Mouse (Mus musculus) forebrain, embryonic 14.5 days (tissue): ENCODE measurements around the gene Fam81a. TPM values are rescaled to one million over a fixed set of nuclear protein-coding genes. Genes with fewer than 3 reads are reported as not detected.

Experiments
- ATAC-seq: fragments of 200-750 bp; cut with Nextera tagmentation; 2 replicates; pipeline ENCODE4 v1.8.0; 2017; ENCODE audit warnings: mild to moderate bottlenecking, moderate library complexity
- DNase-seq: peaks from one replicate; pipeline ENCODE4 v3.0.0-alpha.2; 2015; ENCODE audit warnings: low spot score
- H3K27ac ChIP-seq: fragments of 300-500 bp; sonication (generic); 2 replicates; pipeline ENCODE4 v1.5.1; 2014; ENCODE audit warnings: low read depth, mild to moderate bottlenecking, control low read depth, low read length, moderate library complexity
- H3K27me3 ChIP-seq: fragments of 300-500 bp; sonication (generic); replicated peaks from 2 replicates; pipeline ENCODE4 v1.6.1; 2014; ENCODE audit warnings: low read length, control low read depth, mixed read lengths; ENCODE audit not compliant: control insufficient read depth, insufficient read depth
- H3K36me3 ChIP-seq: fragments of 300-500 bp; sonication (generic); 2 replicates; pipeline ENCODE4 v1.6.1; 2014; ENCODE audit warnings: low read length, control low read depth; ENCODE audit not compliant: control insufficient read depth, insufficient read depth
- H3K4me1 ChIP-seq: fragments of 300-500 bp; sonication (generic); 2 replicates; pipeline ENCODE4 v1.6.1; 2014; ENCODE audit warnings: antibody characterized with exemption, low read length, control low read depth; ENCODE audit not compliant: control insufficient read depth, insufficient read depth
- H3K4me2 ChIP-seq: fragments of 300-500 bp; sonication (generic); 2 replicates; pipeline ENCODE4 v1.6.1; 2014; ENCODE audit warnings: mild to moderate bottlenecking, control low read depth, low read length
- H3K4me3 ChIP-seq: fragments of 300-500 bp; sonication (generic); 2 replicates; pipeline ENCODE4 v1.5.1; 2014; ENCODE audit warnings: low read depth, low read length, control low read depth
- H3K9ac ChIP-seq: fragments of 300-500 bp; sonication (generic); 2 replicates; pipeline ENCODE4 v1.6.1; 2014; ENCODE audit warnings: mild to moderate bottlenecking, low read length, control low read depth, moderate library complexity
- H3K9me3 ChIP-seq: fragments of 300-500 bp; sonication (generic); replicated peaks from 2 replicates; pipeline ENCODE4 v1.6.1; 2016; ENCODE audit warnings: low read length, control low read depth, mixed read lengths; ENCODE audit not compliant: control insufficient read depth
- WGBS: fragments of 180-500 bp; shearing (Covaris S2); extraction: QIAGEN DNeasy Blood & Tissue Kit; methylation state at CpG from one replicate; pipeline ENCODE4 v1.1.7; 2014; 5-methylcytosine and 5-hydroxymethylcytosine counted together
- polyA plus RNA-seq: library from polyadenylated mRNA; unstranded; fragments of >200 nt; fragmentation: Nextera tagmentation; extraction: Ambion mirVana; gene quantifications from 2 replicates; pipeline ENCODE4 v1.2.1, GENCODE M21; 2014

Gene Fam81a
- polyA plus RNA-seq, result 5.6 and 8.4 TPM in 2 replicates

DNA sequence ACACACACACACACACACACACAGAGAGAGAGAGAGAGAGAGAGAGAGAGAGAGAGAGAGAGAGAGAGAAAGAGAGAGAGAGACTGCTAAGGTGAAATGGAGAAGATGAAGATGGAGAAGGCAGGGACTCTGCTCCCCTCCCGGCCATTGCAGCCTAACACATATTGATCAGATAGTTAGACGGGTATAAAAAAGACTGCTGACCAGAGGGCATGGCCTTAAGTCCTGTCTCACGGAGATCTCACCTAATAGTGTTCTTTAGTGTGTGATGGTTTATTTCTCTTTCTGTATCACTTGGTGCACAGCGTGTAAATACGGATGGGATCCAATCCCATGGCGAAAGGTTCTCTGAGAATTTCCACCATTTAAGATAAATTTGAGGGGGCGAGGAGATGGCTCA, at the start of gene Fam81a:
TSS of gene Fam81a (minus strand) at position 101 of the 400 bp plus-strand sequence.
- no peak for ATAC-seq
- H3K4me1 ChIP-seq, result peaks cover 4% of the 10 kb centered on the region; the same call in 1 of the 2 replicates
- no peaks in the 10 kb centered on the region for H3K27me3 ChIP-seq
- peak within 1 kb of the TSS; percentile 70 for H3K9ac ChIP-seq
- H3K9me3 ChIP-seq, result no peaks in the 10 kb centered on the region
- no peak within 1 kb of the TSS; the same call in 1 of the 2 replicates for H3K27ac ChIP-seq
- H3K36me3 ChIP-seq, result no peaks in the 10 kb centered on the region
- peak within 1 kb of the TSS; percentile 90 for H3K4me2 ChIP-seq
- peak within 1 kb of the TSS; percentile 60 for H3K4me3 ChIP-seq
- no peak for DNase-seq
- WGBS, result 66% methylated on average over 7 of the region's 7 CpGs

DNA sequence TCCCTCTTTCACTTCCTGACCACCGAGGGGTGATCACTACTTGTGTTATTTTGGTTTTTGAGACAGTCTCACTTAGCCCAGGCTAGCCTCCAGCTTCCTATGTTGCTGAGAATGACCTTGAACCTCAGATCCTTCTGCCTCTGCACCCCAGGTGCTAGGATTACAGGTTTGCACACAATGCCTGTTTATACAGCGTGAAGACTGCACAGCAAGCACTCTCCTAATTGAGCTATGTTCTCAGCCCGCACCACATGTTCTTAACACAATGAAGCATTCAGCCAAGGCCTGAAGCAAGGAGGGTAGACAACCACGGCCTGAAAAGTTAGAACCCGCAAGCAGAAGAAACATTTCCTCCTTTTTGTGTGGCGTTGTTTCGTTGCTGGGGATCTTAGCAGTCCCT, 40.3 kb upstream of the Fam81a start:
- no peak overlapping the region for H3K9ac ChIP-seq
- H3K36me3 ChIP-seq, result no peaks in the 10 kb centered on the region
- 11% methylated on average over 7 of the region's 7 CpGs for WGBS
- 0 out of 2 replicates have a peak, but pooled peaks cover 2% of the 10 kb centered on the region for H3K4me1 ChIP-seq
- DNase-seq (peak; percentile 47), ATAC-seq (peak; percentile 23; the same call in 1 of the 2 replicates)
- no peak overlapping the region for H3K27ac ChIP-seq
- no peak overlapping the region for H3K4me3 ChIP-seq
- H3K9me3 ChIP-seq, result no peaks in the 10 kb centered on the region
- no peaks in the 10 kb centered on the region for H3K27me3 ChIP-seq
- H3K4me2 ChIP-seq, result no peak overlapping the region

DNA sequence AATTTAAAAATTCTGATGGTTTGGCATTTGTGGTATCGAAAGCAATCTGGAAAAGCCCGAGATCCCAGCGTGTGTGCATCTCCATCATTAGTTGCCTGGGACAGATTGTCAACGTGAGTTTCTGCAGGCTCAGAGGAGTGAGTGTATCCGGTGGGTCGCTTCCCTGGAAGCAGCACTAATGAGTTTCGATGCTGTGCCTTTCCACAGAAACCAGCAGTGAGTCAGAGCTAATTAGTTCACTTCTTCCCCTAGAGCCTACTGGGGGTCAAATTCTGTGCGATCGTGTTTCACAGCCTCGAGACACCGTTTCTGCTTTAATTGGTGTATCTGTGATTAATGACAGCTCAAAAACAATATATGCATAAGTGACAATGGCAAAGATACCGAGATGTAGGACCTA, 39.4 kb upstream of the Fam81a start:
- 13% methylated on average over 12 of the region's 12 CpGs for WGBS
- Histone ChIP-seq H3K4me1 (0 out of 2 replicates have a peak, but pooled peaks cover 2% of the 10 kb centered on the region), H3K9me3 (no peaks in the 10 kb centered on the region), H3K36me3 (no peaks in the 10 kb centered on the region), H3K27me3 (no peaks in the 10 kb centered on the region), H3K27ac (no peak overlapping the region), H3K4me2 (no peak overlapping the region), H3K4me3 (no peak overlapping the region), H3K9ac (no peak overlapping the region)
- peak; percentile 57 for DNase-seq
- ATAC-seq, result peak; percentile 67; the same call in 1 of the 2 replicates

DNA sequence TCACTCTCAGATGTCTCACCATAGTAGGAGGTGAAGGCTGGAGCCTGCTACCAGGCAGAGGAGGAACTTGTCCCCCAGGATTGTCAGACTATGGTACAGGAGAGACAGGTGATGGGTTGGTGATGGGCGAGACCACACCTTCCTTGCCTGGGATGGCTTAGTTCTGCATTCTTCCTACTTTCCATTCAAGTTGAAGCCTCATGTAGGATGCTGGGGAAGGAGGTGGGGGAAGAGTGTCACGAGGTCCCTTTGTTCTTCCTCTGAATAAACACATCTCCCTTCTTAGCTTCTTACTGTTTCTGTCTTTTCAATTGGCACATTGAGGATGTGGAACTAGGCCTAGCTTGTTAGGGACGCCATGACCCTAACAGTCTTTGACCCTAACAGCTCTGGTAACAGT, 33.9 kb upstream of the Fam81a start:
- H3K27me3 ChIP-seq, result no peaks in the 10 kb centered on the region
- no peak for DNase-seq
- 88% methylated on average over 3 of the region's 3 CpGs for WGBS
- H3K4me2 ChIP-seq, result no peak overlapping the region
- H3K4me3 ChIP-seq, result no peak overlapping the region
- no peaks in the 10 kb centered on the region for H3K9me3 ChIP-seq
- H3K36me3 ChIP-seq, result no peaks in the 10 kb centered on the region
- no peak overlapping the region for H3K9ac ChIP-seq
- ATAC-seq, result no peak
- peaks cover 14% of the 10 kb centered on the region for H3K4me1 ChIP-seq
- H3K27ac ChIP-seq, result no peak overlapping the region

DNA sequence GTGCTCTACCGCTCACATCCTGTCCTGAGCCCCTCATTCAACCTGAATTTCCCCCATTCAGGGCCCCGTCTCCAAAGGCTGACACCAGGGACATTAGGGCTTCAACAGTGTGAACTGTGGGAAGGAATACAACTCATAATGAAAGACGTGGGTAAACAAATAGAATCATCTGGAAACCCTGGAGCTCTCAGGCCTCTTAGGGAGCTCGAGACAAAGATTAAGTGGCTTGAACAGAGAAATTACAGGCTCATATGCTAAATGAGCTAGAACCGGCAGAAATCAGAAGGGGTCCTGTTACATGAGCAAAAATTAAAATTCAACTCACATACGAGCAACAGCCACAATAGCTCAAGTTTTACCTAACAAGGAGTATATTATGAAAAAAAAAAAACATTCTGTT, 32.5 kb upstream of the Fam81a start:
- ATAC-seq (0 out of 2 replicates have a peak, but pooled peaks have one; percentile 20), DNase-seq (peak; percentile 62)
- H3K9ac ChIP-seq, result no peak overlapping the region
- H3K36me3 ChIP-seq, result no peaks in the 10 kb centered on the region
- no peak overlapping the region for H3K4me2 ChIP-seq
- no peaks in the 10 kb centered on the region for H3K9me3 ChIP-seq
- peaks cover 12% of the 10 kb centered on the region for H3K4me1 ChIP-seq
- H3K4me3 ChIP-seq, result no peak overlapping the region
- 0 out of 2 replicates have a peak overlapping the region, but pooled peaks have one; percentile 15 for H3K27ac ChIP-seq
- WGBS, result 7% methylated on average over 6 of the region's 6 CpGs
- no peaks in the 10 kb centered on the region for H3K27me3 ChIP-seq

DNA sequence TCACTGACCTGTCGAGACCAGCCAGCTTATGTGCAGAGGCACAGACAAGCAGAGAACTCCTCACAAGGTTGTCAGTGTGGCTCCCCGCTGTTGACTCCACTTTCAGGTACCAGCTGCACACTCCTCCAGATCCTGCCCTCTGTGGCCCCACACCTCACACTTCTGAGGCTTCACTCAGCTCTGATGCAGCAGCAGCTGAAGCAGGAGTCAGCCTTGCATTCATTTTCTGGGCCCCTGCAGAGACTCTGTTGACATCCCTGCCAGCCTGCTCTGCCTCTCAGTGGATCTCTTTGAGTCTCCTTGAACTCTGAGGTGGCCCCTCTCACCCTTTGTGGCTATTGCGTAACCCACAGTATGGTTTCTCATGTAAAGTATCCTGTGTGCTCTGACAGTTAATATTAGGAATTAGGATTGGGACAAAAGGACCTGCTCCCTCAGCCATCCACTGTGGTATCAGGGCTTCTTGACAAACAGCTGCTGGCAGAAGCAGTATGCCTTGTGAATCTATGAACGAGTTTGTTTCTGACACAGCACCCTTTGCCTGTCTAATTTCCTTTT, 32.0 kb upstream of the Fam81a start:
- peak; percentile 42 for DNase-seq
- Histone ChIP-seq H3K9me3 (no peaks in the 10 kb centered on the region), H3K27ac (peak overlapping the region; percentile 15; the same call in 1 of the 2 replicates), H3K4me1 (peaks cover 12% of the 10 kb centered on the region), H3K4me3 (no peak overlapping the region), H3K36me3 (no peaks in the 10 kb centered on the region), H3K27me3 (no peaks in the 10 kb centered on the region), H3K4me2 (no peak overlapping the region), H3K9ac (no peak overlapping the region)
- WGBS, result 25% methylated on average over 4 of the region's 4 CpGs
- ATAC-seq, result peak; percentile 55; the same call in 1 of the 2 replicates

DNA sequence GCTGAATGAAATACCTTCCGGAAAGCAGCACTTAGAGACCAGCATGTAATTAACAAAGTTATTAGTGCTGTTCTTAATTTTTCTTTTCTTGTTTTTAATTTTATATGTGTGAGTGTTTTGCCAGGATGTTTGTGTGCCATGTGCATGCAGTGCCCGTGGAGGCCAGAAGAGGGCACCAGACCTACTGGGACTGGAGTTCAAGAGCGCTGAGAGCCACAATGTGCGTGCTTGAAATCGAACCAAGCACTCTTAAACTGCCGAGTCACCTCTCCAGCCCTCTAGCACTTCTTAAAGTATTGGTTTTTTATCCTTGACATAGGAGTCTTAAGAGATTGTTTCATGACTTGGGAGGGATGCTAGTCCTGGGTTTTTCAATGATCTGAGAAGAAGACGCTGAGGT, 26.6 kb upstream of the Fam81a start:
- ATAC-seq (no peak), DNase-seq (no peak)
- Histone ChIP-seq H3K9ac (no peak overlapping the region), H3K9me3 (no peaks in the 10 kb centered on the region), H3K4me1 (no peaks in the 10 kb centered on the region), H3K4me2 (no peak overlapping the region), H3K27ac (no peak overlapping the region), H3K4me3 (no peak overlapping the region), H3K36me3 (no peaks in the 10 kb centered on the region), H3K27me3 (no peaks in the 10 kb centered on the region)
- 87% methylated on average over 7 of the region's 7 CpGs for WGBS

DNA sequence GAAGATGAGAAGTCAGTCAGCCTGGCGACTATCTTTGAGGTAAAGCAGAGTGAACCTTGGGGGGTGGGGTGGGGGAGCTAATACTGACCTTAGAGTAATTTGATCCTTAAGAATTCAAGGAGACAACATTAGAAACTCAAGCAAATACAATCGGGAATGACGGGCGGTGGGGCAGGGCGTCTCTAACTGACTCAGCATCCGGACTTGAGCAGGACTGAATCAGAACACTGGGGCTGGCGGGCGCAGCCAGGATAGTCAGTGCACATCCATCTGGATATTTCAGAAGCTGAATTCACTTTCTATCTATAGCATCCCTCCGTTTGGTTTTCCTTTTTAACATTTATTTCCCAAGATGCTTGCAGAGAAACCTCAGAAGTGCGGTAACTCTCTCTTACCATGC, 17.7 kb upstream of the Fam81a start:
- Histone ChIP-seq H3K4me3 (no peak overlapping the region), H3K9me3 (no peaks in the 10 kb centered on the region), H3K9ac (no peak overlapping the region), H3K36me3 (no peaks in the 10 kb centered on the region), H3K27ac (no peak overlapping the region), H3K27me3 (no peaks in the 10 kb centered on the region), H3K4me1 (no peaks in the 10 kb centered on the region), H3K4me2 (no peak overlapping the region)
- WGBS, result 89% methylated on average over 10 of the region's 10 CpGs
- ATAC-seq (no peak), DNase-seq (no peak)

DNA sequence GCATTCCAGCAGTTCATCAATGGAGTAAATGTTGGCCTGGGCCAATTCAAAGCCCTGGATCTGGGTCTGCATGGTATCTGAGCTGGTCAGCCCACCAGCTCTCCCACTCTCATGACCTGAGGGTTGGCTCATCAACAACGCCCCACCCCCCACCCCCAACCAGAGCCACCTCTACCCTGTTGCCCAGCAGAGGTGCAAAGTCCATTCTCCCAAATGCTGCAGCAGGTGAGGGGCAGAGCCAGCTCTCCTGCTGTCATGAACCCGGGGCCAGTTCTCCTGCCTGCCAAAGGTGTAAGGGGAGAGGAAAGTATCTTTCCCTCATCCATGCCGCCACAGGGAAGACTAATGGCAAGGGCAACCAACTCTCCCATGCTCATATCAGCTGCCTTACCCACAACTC, 5.3 kb upstream of the Fam81a start:
- no peak overlapping the region for H3K4me3 ChIP-seq
- DNase-seq (no peak), ATAC-seq (no peak)
- H3K9ac ChIP-seq, result no peak overlapping the region
- WGBS, result 84% methylated on average over 3 of the region's 3 CpGs
- H3K27ac ChIP-seq, result no peak overlapping the region
- H3K36me3 ChIP-seq, result no peaks in the 10 kb centered on the region
- no peaks in the 10 kb centered on the region for H3K4me1 ChIP-seq
- H3K27me3 ChIP-seq, result no peaks in the 10 kb centered on the region
- H3K9me3 ChIP-seq, result no peaks in the 10 kb centered on the region
- no peak overlapping the region for H3K4me2 ChIP-seq
